ENCODE assay signal across 8 mouse cellular contexts in the genomic region with DNA sequence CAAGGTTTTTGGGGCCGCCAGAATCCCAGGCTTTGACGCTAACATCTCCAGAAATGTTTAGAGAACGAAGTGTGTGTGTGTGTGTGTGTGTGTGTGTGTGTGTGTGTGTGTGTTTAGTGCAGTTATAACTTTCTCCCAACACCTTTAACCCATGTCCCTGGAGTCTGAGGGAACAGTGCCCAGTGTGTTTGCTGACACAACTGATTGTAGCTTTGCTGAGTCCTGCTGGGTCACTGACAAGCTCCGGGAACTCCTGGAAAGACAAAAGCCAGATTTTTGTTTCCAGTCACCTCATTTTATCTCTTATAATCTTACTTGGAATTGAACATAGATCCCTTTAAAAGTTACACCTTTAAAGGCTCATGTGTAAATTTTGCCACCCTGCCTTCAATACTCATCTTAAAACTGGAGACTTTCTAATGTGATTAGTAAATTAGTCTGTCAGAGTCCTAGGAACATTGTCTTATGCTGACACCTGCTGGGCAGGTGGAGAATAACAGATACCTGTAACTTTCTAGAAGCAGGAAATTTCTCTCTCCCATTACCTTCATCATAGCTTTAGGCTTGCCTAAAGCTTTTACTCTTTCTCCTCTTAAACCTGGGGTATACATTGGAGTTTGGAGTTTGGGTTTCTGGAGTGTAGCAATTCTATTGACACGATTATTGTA. TPM values are rescaled to one million over a fixed set of nuclear protein-coding genes. Genes with fewer than 3 reads are reported as not detected.
DNase-seq lines count a peak whose midpoint lies in the region.

No protein-coding gene starts in this region.

- peak; percentile 11 to 16 for DNase-seq in heart, postnatal 36 days
- DNase-seq in heart, adult 9 months (ENCODE audit: low spot score in 2 of 2) = no peak
- peak; percentile 63 for DNase-seq in A20 (ENCODE audit: low read depth, low spot score)
- DNase-seq in MEL-GATA-1-ER (ENCODE audit: extremely low read depth, low read depth) = peak; percentile 26
- peak; percentile 72 to 73 for DNase-seq in cerebellum, postnatal 14 days
- DNase-seq in large intestine, adult 2 months (ENCODE audit: low read depth, low spot score) = peak; percentile 14
- peak; percentile 23 for DNase-seq in retina, adult 2 months (ENCODE audit: low read depth, low spot score)
- DNase-seq in gastrocnemius, adult 8-10 months (ENCODE audit: low spot score in 2 of 2) = no peak

- WGBS in large intestine, adult 2 months = 39% methylated on average over 5 of the region's 5 CpGs

- intact Hi-C loops in heart, postnatal 36 days (cut with DNase I) = loop anchor here (1.0 to 2.0 kb wide), 2 partner anchors 99 to 278 kb away; no protein-coding TSS in a partner anchor

RNA-seq across cellular contexts. Expression of gene Pik3cg, which starts 37.2 kb away (rescaled TPM):
- 1 to 10 TPM; 1.6 to 2.1 TPM for total RNA-seq in heart, postnatal 36 days (2021)
- polyA plus RNA-seq in large intestine, adult 2 months (2012; rRNA removed) = 2.8 and 5.3 TPM in 2 replicates
- total RNA-seq in gastrocnemius, adult 8-10 months (2022) = under 1 TPM; 0.27 to 0.59 (median 0.43) TPM

Comparison
In these comparisons a context has a peak if more than half of its experiments do, and no peak if none do; other contexts are left out.
1. DNase-seq: peak in heart, postnatal 36 days (2 of 2), A20 (single experiment), MEL-GATA-1-ER (single experiment), cerebellum, postnatal 14 days (2 of 2), large intestine, adult 2 months (single experiment) and retina, adult 2 months (single experiment); none in heart, adult 9 months (0 of 2) and gastrocnemius, adult 8-10 months (0 of 2).